Mouse (Mus musculus) heart, postnatal 14 days (tissue): ENCODE results near the gene Jade2. TPM values are rescaled to one million over a fixed set of nuclear protein-coding genes. Genes with fewer than 3 reads are reported as not detected.
A peak's percentile ranks its signal among the peaks of the same experiment; 100 is the strongest.

Source experiments
- DNase-seq, 2 experiments: peaks; one replicate each; pipeline ENCODE4 v3.0.0; 2021 to 2022
- intact Hi-C: fragments of 180-260 bp; cut with DNase I; formaldehyde crosslinking; loops from one replicate; pipeline ENCODE4 v1.15.1; 2025
- long read RNA-seq, 2 experiments: library from polyadenylated mRNA; stranded (forward); transcript quantifications; one replicate each; pipeline ENCODE4 v2.0.0; 2021
- total RNA-seq, 2 experiments: library from RNA; stranded (reverse); gene quantifications; 2 replicates each; pipeline ENCODE4 v1.2.3; 2021

The Jade2 gene
- 1 to 10 TPM; 8.3 to 10.0 TPM for total RNA-seq
- long read RNA-seq, experiment 1, partial matches to known transcripts: 0 of 4 reads
- long read RNA-seq, experiment 1, other reads (novel, unspliced or antisense): 4 of 4 reads
- long read RNA-seq, experiment 2, partial matches to known transcripts: 0 of 2 reads
- long read RNA-seq, experiment 2, other reads (novel, unspliced or antisense): 2 of 2 reads

GRCm38 (mm10) chr11:51857081-51857671 is at the start of gene Jade2:
TSS of gene Jade2 (minus strand) at chr11:51857653.
- intact Hi-C loops: loop anchor here (1.0 to 5.0 kb wide), 2 partner anchors 40 to 110 kb away; partner anchors contain the start of gene Cdkn2aipnl
- peak; percentile 56 for DNase-seq

GRCm38 (mm10) chr11:51904224-51904623 is 46.8 kb upstream of the Jade2 start:
- intact Hi-C loops: no loop called here
- DNase-seq: no peak

- intact Hi-C loops: loop anchor here (5.0 kb wide), 1 partner anchor 42 kb away; the partner anchor contains the start of gene Jade2
- no peak for DNase-seq
Observed at GRCm38 (mm10) chr11:51899691-51900090, 42.2 kb upstream of the Jade2 start.

GRCm38 (mm10) chr11:51898326-51899080 is 41.0 kb upstream of the Jade2 start:
- intact Hi-C loops: loop anchor here (5.0 kb wide), 1 partner anchor 41 kb away; the partner anchor contains the start of gene Jade2
- no peak for DNase-seq

GRCm38 (mm10) chr11:51897311-51897710 is 39.9 kb upstream of the Jade2 start:
- intact Hi-C loops: loop anchor here (5.0 kb wide), 1 partner anchor 40 kb away; the partner anchor contains the start of gene Jade2
- DNase-seq: peak; percentile 48 to 50

GRCm38 (mm10) chr11:51896012-51896411 is 38.6 kb upstream of the Jade2 start:
- intact Hi-C loops: loop anchor here (5.0 kb wide), 1 partner anchor 39 kb away; the partner anchor contains the start of gene Jade2
- DNase-seq: no peak

GRCm38 (mm10) chr11:51885681-51886080 is 28.2 kb upstream of the Jade2 start:
- intact Hi-C loops: no loop called here
- no peak for DNase-seq

- intact Hi-C loops: no loop called here
- DNase-seq: no peak
Observed at GRCm38 (mm10) chr11:51884092-51884491, 26.6 kb upstream of the Jade2 start.

GRCm38 (mm10) chr11:51883670-51884069 is 26.2 kb upstream of the Jade2 start:
- DNase-seq: peak; percentile 47 to 59
- intact Hi-C loops: no loop called here

- no peak for DNase-seq
- intact Hi-C loops: no loop called here
Observed at GRCm38 (mm10) chr11:51881776-51882175, 24.3 kb upstream of the Jade2 start.

GRCm38 (mm10) chr11:51881041-51881730 is 23.7 kb upstream of the Jade2 start:
- intact Hi-C loops: no loop called here
- DNase-seq: no peak

GRCm38 (mm10) chr11:51876943-51877344 is 19.5 kb upstream of the Jade2 start:
- intact Hi-C loops: no loop called here
- DNase-seq: no peak

- intact Hi-C loops: no loop called here
- no peak for DNase-seq
Observed at GRCm38 (mm10) chr11:51875792-51876195, 18.3 kb upstream of the Jade2 start.

GRCm38 (mm10) chr11:51875086-51875485 is 17.6 kb upstream of the Jade2 start:
- intact Hi-C loops: no loop called here
- DNase-seq: no peak

- DNase-seq: peak; percentile 63 to 70
- intact Hi-C loops: no loop called here
Observed at GRCm38 (mm10) chr11:51874266-51875036, 17.0 kb upstream of the Jade2 start.

GRCm38 (mm10) chr11:51873141-51873540 is 15.7 kb upstream of the Jade2 start:
- intact Hi-C loops: no loop called here
- no peak for DNase-seq

- no peak for DNase-seq
- intact Hi-C loops: no loop called here
Observed at GRCm38 (mm10) chr11:51867261-51867660, 9.8 kb upstream of the Jade2 start.

- DNase-seq: no peak
- intact Hi-C loops: no loop called here
Observed at GRCm38 (mm10) chr11:51866020-51866419, 8.6 kb upstream of the Jade2 start.

- no peak for DNase-seq
- intact Hi-C loops: no loop called here
Observed at GRCm38 (mm10) chr11:51860666-51861065, 3.2 kb upstream of the Jade2 start.

- intact Hi-C loops: loop anchor here (2.0 to 5.0 kb wide), 2 partner anchors 38 to 57 kb away; no protein-coding TSS in a partner anchor
- DNase-seq: no peak
Observed at GRCm38 (mm10) chr11:51859561-51859960, 2.1 kb upstream of the Jade2 start.
